ENCODE assay signal across 9 mouse cellular contexts in the genomic region with DNA sequence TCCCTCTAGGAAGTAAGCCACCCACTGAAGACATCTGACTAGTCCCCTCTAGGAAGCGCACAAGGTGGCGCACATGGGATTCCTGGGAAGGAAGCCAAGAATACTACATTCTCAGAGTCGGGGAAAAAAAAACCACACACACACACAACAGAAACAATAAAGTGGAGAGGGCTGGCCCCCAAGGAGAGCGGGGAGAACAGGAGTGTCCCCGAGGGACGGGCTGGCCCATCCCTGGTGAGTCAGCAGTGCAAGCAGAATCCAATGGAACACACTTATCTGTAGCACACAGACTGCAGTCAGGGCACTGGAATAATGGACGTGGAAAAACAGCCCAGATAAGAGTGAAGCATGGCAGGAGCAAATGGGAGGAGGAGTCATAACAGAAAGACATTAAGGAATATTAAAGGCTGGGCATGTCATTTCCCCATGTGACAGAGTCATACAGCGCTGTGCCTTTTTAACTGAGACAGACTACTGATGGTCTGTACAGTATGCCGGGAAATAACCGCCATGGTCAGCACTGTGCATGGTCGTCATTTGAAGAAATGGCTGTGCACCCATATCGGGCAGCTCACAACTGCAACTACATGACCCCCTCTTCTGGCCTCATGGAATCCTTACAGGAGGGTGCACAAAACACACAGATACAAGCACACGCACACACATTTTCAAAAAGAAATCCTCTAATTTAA. TPM values are rescaled to one million over a fixed set of nuclear protein-coding genes. Genes with fewer than 3 reads are reported as not detected.
DNase-seq lines count a peak whose midpoint lies in the region; ATAC-seq and TF ChIP-seq lines count a peak whose summit lies in the region.
"Had no signal": no experiment of that assay in that cellular context is flagged by ENCODE, and none has a peak within 500 bp of the region (broad histone marks: within the 10 kb centered on the region; RNA-seq: fewer than 3 reads in every experiment).

No protein-coding gene starts in this region.

- no peak for ATAC-seq in midbrain, embryonic 14.5 days (ENCODE audit: low FRiP score, low TSS enrichment)

- H3K27me3 ChIP-seq in midbrain, embryonic 14.5 days (ENCODE audit: control insufficient read depth, insufficient read depth, low read length) = no peaks in the 10 kb centered on the region
- H3K27me3 ChIP-seq in midbrain, embryonic 10.5 days (ENCODE audit: low read depth, poor library complexity, severe bottlenecking) = no peaks in the 10 kb centered on the region
- H3K27me3 ChIP-seq: midbrain, embryonic 12.5 days had no signal

- no peak overlapping the region for H3K4me2 ChIP-seq in midbrain, embryonic 14.5 days (ENCODE audit: low read length)
- H3K4me2 ChIP-seq: midbrain, embryonic 12.5 days had no signal

- WGBS in midbrain, embryonic 14.5 days = 82% methylated on average over 13 of the region's 13 CpGs
- 93% methylated on average over 13 of the region's 13 CpGs for WGBS in midbrain, embryonic 10.5 days

- no peak overlapping the region for H3K4me3 ChIP-seq in midbrain, embryonic 14.5 days (replicated peaks; ENCODE audit: low read depth, low read length)
- no peak overlapping the region for H3K4me3 ChIP-seq in midbrain, embryonic 10.5 days
- H3K4me3 ChIP-seq: midbrain, embryonic 12.5 days had no signal

- H3K9ac ChIP-seq in midbrain, embryonic 14.5 days (replicated peaks; ENCODE audit: low read length) = no peak overlapping the region
- H3K9ac ChIP-seq: midbrain, embryonic 12.5 days had no signal

- intact Hi-C loops in heart, postnatal 10 days (cut with DNase I) = loop anchor here (1.0 kb wide), 1 partner anchor 31 kb away; no protein-coding TSS in a partner anchor
- intact Hi-C loops in left cerebral cortex, postnatal 36 days (cut with DNase I) = no loop called here

- no peak overlapping the region for H3K27ac ChIP-seq in midbrain, embryonic 14.5 days (replicated peaks; ENCODE audit: low read depth, low read length)
- H3K27ac ChIP-seq in midbrain, embryonic 10.5 days (replicated peaks) = no peak overlapping the region
- H3K27ac ChIP-seq: midbrain, embryonic 12.5 days had no signal

- peak; percentile 18 for DNase-seq in midbrain, embryonic 14.5 days
- DNase-seq in midbrain, embryonic 10.5 days (ENCODE audit: low spot score) = no peak
- DNase-seq in brain, embryonic 14.5 days (ENCODE audit: low read depth) = peak; percentile 44
- DNase-seq in heart, postnatal 10 days = peak; percentile 65 to 68
- peak; percentile 59 for DNase-seq in lung, postnatal 36 days
- no peak for DNase-seq in left cerebral cortex, postnatal 36 days (ENCODE audit: low spot score in 2 of 2)
- DNase-seq in embryo, embryonic 10.5 days (ENCODE audit: low spot score) = no peak
- no peak for DNase-seq in left cerebral cortex, adult 8-10 months (ENCODE audit: low spot score in 2 of 2)

- H3K4me1 ChIP-seq in midbrain, embryonic 14.5 days (ENCODE audit: control insufficient read depth, insufficient read depth, low read length) = no peaks in the 10 kb centered on the region
- no peaks in the 10 kb centered on the region for H3K4me1 ChIP-seq in midbrain, embryonic 10.5 days
- H3K4me1 ChIP-seq: midbrain, embryonic 12.5 days had no signal

- peaks cover 6% of the 10 kb centered on the region; the same call in 1 of the 2 replicates for H3K36me3 ChIP-seq in midbrain, embryonic 14.5 days (ENCODE audit: control insufficient read depth, insufficient read depth, low read length)
- H3K36me3 ChIP-seq in midbrain, embryonic 10.5 days = peaks cover 31% of the 10 kb centered on the region

- TF ChIP-seq POLR2A in brain, embryonic 14.5 days (IDR thresholded peaks at IDR 0.05; ENCODE audit: borderline replicate concordance, extremely low read depth, insufficient read depth, insufficient read length, poor library complexity, severe bottlenecking) = no peak

- TF ChIP-seq CTCF in brain, embryonic 14.5 days (IDR thresholded peaks at IDR 0.05; ENCODE audit: borderline replicate concordance, extremely low read depth, insufficient read depth, insufficient read length) = no peak

- H3K9me3 ChIP-seq in midbrain, embryonic 14.5 days (ENCODE audit: control insufficient read depth, low read length) = no peaks in the 10 kb centered on the region
- no peaks in the 10 kb centered on the region for H3K9me3 ChIP-seq in midbrain, embryonic 10.5 days (replicated peaks)
- H3K9me3 ChIP-seq: midbrain, embryonic 12.5 days had no signal

RNA-seq across cellular contexts. Expression of a gene that starts 31.9 kb away (rescaled TPM):
- 61.8 and 73.0 TPM in 2 replicates for polyA plus RNA-seq in midbrain, embryonic 14.5 days (2014; fragmentation: Nextera tagmentation; extraction: Ambion mirVana)
- polyA plus RNA-seq in midbrain, embryonic 10.5 days (2016; fragmentation: Nextera tagmentation; extraction: Ambion mirVana) = 90.8 and 95.5 TPM in 2 replicates
- 58.9 and 60.9 TPM in 2 replicates for polyA plus RNA-seq in brain, embryonic 14.5 days (2012; rRNA removed)
- total RNA-seq in heart, postnatal 10 days (2021) = 100 to 1,000 TPM; 112 to 123 TPM
- total RNA-seq in left cerebral cortex, postnatal 36 days (2021) = 10 to 100 TPM; 48.6 to 50.7 TPM
- total RNA-seq in left cerebral cortex, adult 8-10 months (2022) = 10 to 100 TPM; 43.9 to 54.9 (median 50.5) TPM

Comparison
In these comparisons a context has a peak if more than half of its experiments do, and no peak if none do; other contexts are left out.
1. DNase-seq: peak in midbrain, embryonic 14.5 days (single experiment), brain, embryonic 14.5 days (single experiment), heart, postnatal 10 days (2 of 2) and lung, postnatal 36 days (single experiment); none in midbrain, embryonic 10.5 days (single experiment), left cerebral cortex, postnatal 36 days (0 of 2), embryo, embryonic 10.5 days (single experiment) and left cerebral cortex, adult 8-10 months (0 of 2).